Mouse (Mus musculus) heart, postnatal 10 days (tissue): ENCODE results near the gene Calm2. TPM values are rescaled to one million over a fixed set of nuclear protein-coding genes. Genes with fewer than 3 reads are reported as not detected.

Source experiments
- DNase-seq, 2 experiments: peaks; one replicate each; pipeline ENCODE4 v3.0.0; 2021
- intact Hi-C: fragments of 180-260 bp; cut with DNase I; formaldehyde crosslinking; loops from one replicate; pipeline ENCODE4 v1.15.1; 2025
- total RNA-seq, 2 experiments: library from RNA; stranded (reverse); gene quantifications; 2 replicates each; pipeline ENCODE4 v1.2.3; 2021

Gene Calm2
- total RNA-seq, 2 experiments from 2014 or later, result 247 to 257 TPM

- intact Hi-C loops, result loop anchor here (5.0 to 10.0 kb wide), 2 partner anchors 42 to 205 kb away; no protein-coding TSS in a partner anchor
- DNase-seq, result no peak
Observed at GRCm38 (mm10) chr17:87459750-87460668, 13.3 kb upstream of the Calm2 start.

GRCm38 (mm10) chr17:87458911-87459749, 12.4 kb upstream of the Calm2 start:
- DNase-seq, result peak; percentile 64 to 66
- intact Hi-C loops, result loop anchor here (5.0 to 10.0 kb wide), 2 partner anchors 43 to 206 kb away; no protein-coding TSS in a partner anchor

- intact Hi-C loops, result loop anchor here (5.0 to 10.0 kb wide), 2 partner anchors 44 to 207 kb away; no protein-coding TSS in a partner anchor
- DNase-seq, result no peak
Observed at GRCm38 (mm10) chr17:87457961-87458360, 11.2 kb upstream of the Calm2 start.

- intact Hi-C loops, result loop anchor here (10.0 kb wide), 1 partner anchor 211 kb away; no protein-coding TSS in a partner anchor
Observed at GRCm38 (mm10) chr17:87454121-87454520, 7.4 kb upstream of the Calm2 start.

GRCm38 (mm10) chr17:87453336-87453735, 6.6 kb upstream of the Calm2 start:
- intact Hi-C loops, result loop anchor here (10.0 kb wide), 1 partner anchor 211 kb away; no protein-coding TSS in a partner anchor
- no peak for DNase-seq

More at GRCm38 (mm10) chr17:87454121-87454520, 7.4 kb upstream of the Calm2 start:
- no peak for DNase-seq

GRCm38 (mm10) chr17:87448881-87449280, 2.1 kb upstream of the Calm2 start:
- DNase-seq, result no peak
- intact Hi-C loops, result loop anchor here (5.0 kb wide), 1 partner anchor 123 kb away; no protein-coding TSS in a partner anchor

GRCm38 (mm10) chr17:87448339-87448738, 1.6 kb upstream of the Calm2 start:
- intact Hi-C loops, result loop anchor here (5.0 kb wide), 1 partner anchor 124 kb away; no protein-coding TSS in a partner anchor
- no peak for DNase-seq

- DNase-seq, result peak in 1 of 2 experiments; percentile 35
- intact Hi-C loops, result loop anchor here (2.0 to 5.0 kb wide), 2 partner anchors 125 to 133 kb away; no protein-coding TSS in a partner anchor
Observed at GRCm38 (mm10) chr17:87447612-87448200, 971 bp upstream of the Calm2 start.

- intact Hi-C loops, result loop anchor here (1.0 to 5.0 kb wide), 3 partner anchors 84 to 131 kb away; no protein-coding TSS in a partner anchor
- peak; percentile 72 to 74 for DNase-seq
Observed at GRCm38 (mm10) chr17:87445917-87446766, 593 bp downstream of the Calm2 start.

GRCm38 (mm10) chr17:87445337-87445916, 1.3 kb downstream of the Calm2 start:
- intact Hi-C loops, result loop anchor here (5.0 kb wide), 1 partner anchor 127 kb away; no protein-coding TSS in a partner anchor
- peak in 1 of 2 experiments; percentile 25 for DNase-seq

- no peak for DNase-seq
- intact Hi-C loops, result loop anchor here (5.0 kb wide), 2 partner anchors 112 to 128 kb away; no protein-coding TSS in a partner anchor
Observed at GRCm38 (mm10) chr17:87444763-87445162, 2.0 kb downstream of the Calm2 start.

- no peak for DNase-seq
- intact Hi-C loops, result loop anchor here (5.0 kb wide), 1 partner anchor 109 kb away; no protein-coding TSS in a partner anchor
Observed at GRCm38 (mm10) chr17:87441537-87441936, 5.2 kb downstream of the Calm2 start.

GRCm38 (mm10) chr17:87439441-87439840, 7.3 kb downstream of the Calm2 start:
- intact Hi-C loops, result no loop called here
- no peak for DNase-seq

- no peak for DNase-seq
- intact Hi-C loops, result no loop called here
Observed at GRCm38 (mm10) chr17:87433929-87434328, 12.8 kb downstream of the Calm2 start.

GRCm38 (mm10) chr17:87432743-87433142, 14.0 kb downstream of the Calm2 start:
- intact Hi-C loops, result no loop called here
- DNase-seq, result no peak

- DNase-seq, result no peak
- intact Hi-C loops, result no loop called here
Observed at GRCm38 (mm10) chr17:87432314-87432713, 14.4 kb downstream of the Calm2 start.

- intact Hi-C loops, result loop anchor here (5.0 kb wide), 1 partner anchor 112 kb away; no protein-coding TSS in a partner anchor
- DNase-seq, result no peak
Observed at GRCm38 (mm10) chr17:87429431-87429830, 17.3 kb downstream of the Calm2 start.

- intact Hi-C loops, result loop anchor here (5.0 kb wide), 1 partner anchor 110 kb away; no protein-coding TSS in a partner anchor
- no peak for DNase-seq
Observed at GRCm38 (mm10) chr17:87427511-87427910, 19.2 kb downstream of the Calm2 start, which contains the start of gene Stpg4. Gene Stpg4 (minus strand): TSS chr17:87427741.
